Mouse (Mus musculus) CH12.LX (cell line): ENCODE measurements around the gene Cdk5rap2. TPM values are rescaled to one million over a fixed set of nuclear protein-coding genes. Genes with fewer than 3 reads are reported as not detected.

Experiments used
- DNase-seq: peaks from one replicate; pipeline ENCODE4 v3.0.0-alpha.2; 2013; ENCODE audit errors: extremely low read depth
- H3K27ac ChIP-seq: 2 replicates; pipeline ENCODE4 v1.5.1; 2012; ENCODE audit warnings: low read depth, mild to moderate bottlenecking, control low read depth, moderate library complexity; ENCODE audit not compliant: insufficient read depth
- H3K27me3 ChIP-seq: replicated peaks from 2 replicates; pipeline ENCODE3; 2012; ENCODE audit warnings: inconsistent platforms
- H3K36me3 ChIP-seq, 2 experiments: replicated peaks in 1 of 2; 2 replicates each; pipeline versions ENCODE3 to v1.6.1; 2012; ENCODE audit warnings: inconsistent platforms in 1 of 2, low read length in 1 of 2, mild to moderate bottlenecking in 1 of 2, mixed read lengths in 1 of 2, moderate library complexity in 1 of 2; ENCODE audit not compliant: control insufficient read depth in 1 of 2, insufficient read depth in 1 of 2
- H3K4me1 ChIP-seq, 2 experiments: 2 replicates each; pipeline ENCODE4 v1.6.1; 2012; ENCODE audit warnings: inconsistent platforms in 1 of 2, moderate library complexity in 1 of 2; ENCODE audit not compliant: insufficient read depth in 2 of 2, control insufficient read depth in 1 of 2
- H3K4me2 ChIP-seq: 2 replicates; pipeline ENCODE4 v1.6.1; 2012; ENCODE audit warnings: low read depth, mild to moderate bottlenecking, control low read depth; ENCODE audit not compliant: poor library complexity, insufficient read depth, severe bottlenecking
- H3K4me3 ChIP-seq, 3 experiments: fragments of 150-350 bp in 1 of 3; sonication (generic) in 1 of 3; replicated peaks in 1 of 3; 2 replicates each; pipeline versions ENCODE3 to v1.5.1; 2011 to 2012; ENCODE audit warnings: low read depth in 2 of 3, low read length in 2 of 3, mild to moderate bottlenecking in 2 of 3, moderate library complexity in 2 of 3, control low read depth in 1 of 3, improper control_type of control experiment in 1 of 3, inconsistent platforms in 1 of 3, mixed read lengths in 1 of 3; ENCODE audit not compliant: poor library complexity in 1 of 3
- H3K79me2 ChIP-seq: replicated peaks from 2 replicates; pipeline ENCODE4 v1.6.1; 2012; ENCODE audit warnings: mild to moderate bottlenecking, moderate library complexity; ENCODE audit not compliant: control insufficient read depth, poor library complexity, insufficient read depth, severe bottlenecking; ENCODE audit errors: extremely low read depth
- H3K9ac ChIP-seq: 2 replicates; pipeline ENCODE4 v1.6.1; 2012; ENCODE audit warnings: low read depth, mild to moderate bottlenecking, control low read depth, moderate library complexity; ENCODE audit not compliant: insufficient read depth
- H3K9me3 ChIP-seq: replicated peaks from 2 replicates; pipeline ENCODE3; 2012; ENCODE audit warnings: low read length, inconsistent platforms, mixed read lengths
- BHLHE40 ChIP-seq: IDR thresholded peaks from 2 replicates; pipeline ENCODE4 v1.6.1; 2011; ENCODE audit warnings: mild to moderate bottlenecking, low read depth, low read length, improper control_type of control experiment
- CHD2 ChIP-seq: IDR thresholded peaks from 2 replicates; pipeline ENCODE4 v1.6.1; 2011; ENCODE audit warnings: low read length, improper control_type of control experiment
- CTCF ChIP-seq, 2 experiments: IDR thresholded peaks in 1 of 2; conservative IDR thresholded peaks in 1 of 2; 2 replicates each; pipeline ENCODE4 v1.5.1; 2011 to 2012; ENCODE audit warnings: low read depth in 2 of 2, low read length in 2 of 2, improper control_type of control experiment in 1 of 2, inconsistent platforms in 1 of 2, mild to moderate bottlenecking in 1 of 2, moderate library complexity in 1 of 2
- E2F4 ChIP-seq: IDR thresholded peaks from 2 replicates; pipeline ENCODE4 v1.6.1; 2011; ENCODE audit warnings: low read depth, low read length, improper control_type of control experiment; ENCODE audit not compliant: insufficient replicate concordance
- ELF1 ChIP-seq: IDR thresholded peaks from 2 replicates; pipeline ENCODE4 v1.6.1; 2014; ENCODE audit warnings: low read depth, mild to moderate bottlenecking, inconsistent platforms, low read length, improper control_type of control experiment
- EP300 ChIP-seq: IDR thresholded peaks from 2 replicates; pipeline ENCODE4 v1.6.1; 2011; ENCODE audit warnings: low read length, improper control_type of control experiment
- ETS1 ChIP-seq: conservative IDR thresholded peaks from 2 replicates; pipeline ENCODE4 v1.6.1; 2012; ENCODE audit warnings: low read depth, mild to moderate bottlenecking, inconsistent platforms, low read length, improper control_type of control experiment, moderate library complexity
- JUN ChIP-seq: IDR thresholded peaks from 2 replicates; pipeline ENCODE4 v1.6.1; 2011; ENCODE audit warnings: low read depth, mild to moderate bottlenecking, low read length, improper control_type of control experiment, moderate library complexity; ENCODE audit not compliant: insufficient read depth
- JUND ChIP-seq: conservative IDR thresholded peaks from 2 replicates; pipeline ENCODE4 v1.6.1; 2011; ENCODE audit warnings: low read depth, low read length, improper control_type of control experiment
- MAX ChIP-seq: IDR thresholded peaks from 2 replicates; pipeline ENCODE4 v1.6.1; 2011; ENCODE audit warnings: low read length, improper control_type of control experiment
- MAZ ChIP-seq: IDR thresholded peaks from 2 replicates; pipeline ENCODE4 v1.6.1; 2012; ENCODE audit warnings: low read depth, mild to moderate bottlenecking, inconsistent platforms, low read length, improper control_type of control experiment, moderate library complexity
- MEF2A ChIP-seq: IDR thresholded peaks from 2 replicates; pipeline ENCODE4 v1.6.1; 2014; ENCODE audit warnings: low read depth, mild to moderate bottlenecking, inconsistent platforms, low read length, improper control_type of control experiment, borderline replicate concordance
- NELFE ChIP-seq: IDR thresholded peaks from 2 replicates; pipeline ENCODE4 v1.6.1; 2011; ENCODE audit warnings: low read depth, low read length, improper control_type of control experiment
- NRF1 ChIP-seq: IDR thresholded peaks from 2 replicates; pipeline ENCODE4 v1.6.1; 2014; ENCODE audit warnings: low read depth, mild to moderate bottlenecking, inconsistent platforms, low read length, improper control_type of control experiment, moderate library complexity
- RCOR1 ChIP-seq: conservative IDR thresholded peaks from 2 replicates; pipeline ENCODE4 v1.6.1; 2012; ENCODE audit warnings: low read depth, mild to moderate bottlenecking, inconsistent platforms, low read length, improper control_type of control experiment
- SIN3A ChIP-seq: IDR thresholded peaks from 2 replicates; pipeline ENCODE4 v1.6.1; 2012; ENCODE audit warnings: low read length, improper control_type of control experiment, inconsistent platforms
- SMC3 ChIP-seq: IDR thresholded peaks from 2 replicates; pipeline ENCODE4 v1.6.1; 2011; ENCODE audit warnings: low read depth, low read length, improper control_type of control experiment
- TCF12 ChIP-seq: IDR thresholded peaks from 2 replicates; pipeline ENCODE4 v1.6.1; 2014; ENCODE audit warnings: low read depth, mild to moderate bottlenecking, inconsistent platforms, low read length, improper control_type of control experiment
- UBTF ChIP-seq: IDR thresholded peaks from 2 replicates; pipeline ENCODE4 v1.6.1; 2012; ENCODE audit warnings: low read depth, mild to moderate bottlenecking, inconsistent platforms, low read length, improper control_type of control experiment, moderate library complexity
- USF1 ChIP-seq: IDR thresholded peaks from 2 replicates; pipeline ENCODE4 v1.6.1; 2014; ENCODE audit warnings: low read depth, mild to moderate bottlenecking, inconsistent platforms, low read length, improper control_type of control experiment
- ZC3H11A ChIP-seq: IDR thresholded peaks from 2 replicates; pipeline ENCODE4 v1.6.1; 2012; ENCODE audit warnings: low read depth, mild to moderate bottlenecking, inconsistent platforms, low read length, improper control_type of control experiment
- ZMIZ1 ChIP-seq: IDR thresholded peaks from 2 replicates; pipeline ENCODE4 v1.6.1; 2012; ENCODE audit warnings: low read depth, mild to moderate bottlenecking, inconsistent platforms, low read length, improper control_type of control experiment
- ZNF384 ChIP-seq: IDR thresholded peaks from 2 replicates; pipeline ENCODE4 v1.6.1; 2012; ENCODE audit warnings: low read depth, low read length, improper control_type of control experiment, inconsistent platforms
- dilution Hi-C: fragments of 300-500 bp; cut with MboI; formaldehyde crosslinking; loops from 2 replicates; pipeline ENCODE4 v1.14.3; 2020; ENCODE audit warnings: low sequenced_read_pairs; ENCODE audit not compliant: extremely low pct_unique_long_range_greater_than_20kb, extremely low pct_ligation_motif_present
- in situ Hi-C: fragments of 300-500 bp; cut with MboI; formaldehyde crosslinking; loops from 3 replicates; pipeline ENCODE4 v1.14.3; 2019; ENCODE audit warnings: low sequenced_read_pairs, low pct_ligation_motif_present, low pct_unique_long_range_greater_than_20kb, mixed read lengths
- polyA plus RNA-seq: library from polyadenylated mRNA; unstranded; fragments of >175 nt; gene quantifications from 2 replicates; pipeline ENCODE4 v1.2.1, GENCODE M21; 2012; ENCODE audit warnings: low read depth; ENCODE audit not compliant: insufficient read length
- total RNA-seq, 2 experiments: library from RNA; depleted of rRNA; stranded (reverse); fragments of 300-350 nt in 1 of 2; fragments of >200 nt in 1 of 2; gene quantifications; 2 replicates each; pipeline ENCODE4 v1.2.3; 2012 to 2014

Gene Cdk5rap2
- total and polyA plus RNA-seq, 3 experiments: 12.1 to 26.3 (median 15.9) TPM

- TF ChIP-seq JUND (no peak), E2F4 (no peak)
These were observed 131.4 kb downstream of the Cdk5rap2 start (continued) for GRCm38 (mm10) chr4:70278882-70279281.

GRCm38 (mm10) chr4:70278057-70278456 lies 132.2 kb downstream of the Cdk5rap2 start:
- in situ Hi-C loops: no loop called here
- Histone ChIP-seq H3K9ac (no peak overlapping the region), H3K9me3 (no peaks in the 10 kb centered on the region), H3K4me3 (no peak overlapping the region), H3K4me1 (no peaks in the 10 kb centered on the region), H3K27me3 (no peaks in the 10 kb centered on the region), H3K27ac (no peak overlapping the region), H3K4me2 (no peak overlapping the region), H3K79me2 (no peaks in the 10 kb centered on the region), H3K36me3 (peaks cover 24 to 88% of the 10 kb centered on the region in 2 experiments)
- DNase-seq: peak; percentile 9
- no peak for TF ChIP-seq UBTF
- TF ChIP-seq CTCF (conservative IDR thresholded peaks at IDR 0.05 in 1 of 2, IDR thresholded peaks at IDR 0.05 in 1 of 2; ENCODE audit: low read depth in 2 of 2, low read length in 2 of 2): peak; percentile 16 to 37; a peak in 2 of 4 replicates
- dilution Hi-C loops: no loop called here

GRCm38 (mm10) chr4:70272943-70273342 lies 137.3 kb downstream of the Cdk5rap2 start:
- dilution Hi-C loops: no loop called here
- Histone ChIP-seq H3K4me1 (no peaks in the 10 kb centered on the region), H3K27ac (no peak overlapping the region), H3K4me2 (no peak overlapping the region), H3K4me3 (no peak overlapping the region), H3K79me2 (no peaks in the 10 kb centered on the region), H3K27me3 (no peaks in the 10 kb centered on the region), H3K9me3 (no peaks in the 10 kb centered on the region), H3K9ac (no peak overlapping the region)
- DNase-seq: no peak
- in situ Hi-C loops: no loop called here
- TF ChIP-seq CTCF (conservative IDR thresholded peaks at IDR 0.05 in 1 of 2, IDR thresholded peaks at IDR 0.05 in 1 of 2; ENCODE audit: low read depth in 2 of 2, low read length in 2 of 2): no peak
- no peak for TF ChIP-seq MAX
- TF ChIP-seq SMC3: no peak
- TF ChIP-seq CHD2: no peak
- no peak for TF ChIP-seq ELF1
- TF ChIP-seq TCF12: no peak
- TF ChIP-seq ETS1: no peak
- TF ChIP-seq BHLHE40: no peak
- no peak for TF ChIP-seq NRF1
- TF ChIP-seq, all 38 proteins: peak for 0
- H3K36me3 ChIP-seq: peaks cover 5 to 80% of the 10 kb centered on the region in 2 experiments

GRCm38 (mm10) chr4:70272527-70272926 lies 137.7 kb downstream of the Cdk5rap2 start:
- TF ChIP-seq USF1 (no peak), ZC3H11A (no peak), JUN (no peak), MAX (no peak), EP300 (no peak), RCOR1 (no peak), MAZ (no peak), TCF12 (no peak), SIN3A (no peak), ZMIZ1 (no peak), MEF2A (no peak), NELFE (no peak), ZNF384 (no peak)
- H3K4me3 ChIP-seq: no peak overlapping the region
- H3K9me3 ChIP-seq: no peaks in the 10 kb centered on the region
- H3K36me3 ChIP-seq: peaks cover 5 to 81% of the 10 kb centered on the region in 2 experiments
- no peaks in the 10 kb centered on the region for H3K4me1 ChIP-seq
- dilution Hi-C loops (no loop called here), in situ Hi-C loops (no loop called here)
- H3K9ac ChIP-seq: no peak overlapping the region
- no peaks in the 10 kb centered on the region for H3K79me2 ChIP-seq
- H3K27ac ChIP-seq: no peak overlapping the region
- no peak for DNase-seq
- H3K27me3 ChIP-seq: no peaks in the 10 kb centered on the region
- H3K4me2 ChIP-seq: no peak overlapping the region
